ENCODE assay signal across 8 mouse cellular contexts in the genomic region with DNA sequence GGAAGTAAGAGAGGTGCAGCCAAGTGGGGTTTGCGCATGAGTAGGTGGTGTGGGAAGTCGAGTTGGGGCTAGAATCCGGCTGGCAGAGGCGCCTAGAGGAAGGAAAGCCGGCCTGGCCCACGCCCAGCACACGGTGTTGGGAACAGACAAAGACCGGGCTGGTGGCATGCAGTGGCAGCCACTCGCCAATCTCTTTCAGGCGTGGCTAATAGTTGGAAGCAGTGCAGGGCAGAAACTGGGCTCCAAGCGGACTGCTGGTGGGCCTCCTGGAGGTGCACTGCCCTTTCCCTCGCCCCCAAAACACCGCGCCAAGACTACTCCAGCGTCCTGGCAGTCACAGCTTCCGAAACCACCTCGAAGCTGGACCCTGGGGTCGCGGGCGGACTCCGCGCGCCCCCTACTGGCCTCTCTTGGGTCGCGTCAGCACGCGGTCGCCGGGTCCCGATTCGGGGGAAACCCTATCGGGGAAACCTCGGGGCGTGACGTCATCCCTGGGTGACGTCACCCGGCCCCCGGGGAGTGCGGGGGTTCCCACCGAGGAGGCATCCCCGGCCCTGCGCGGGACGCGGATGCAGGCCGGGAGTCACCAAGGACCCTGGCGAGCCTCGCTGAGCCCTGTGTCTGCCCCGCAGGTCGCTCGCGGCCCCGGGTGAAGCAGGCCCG. TPM values are rescaled to one million over a fixed set of nuclear protein-coding genes. Genes with fewer than 3 reads are reported as not detected.
DNase-seq lines count a peak whose midpoint lies in the region; ATAC-seq lines count a peak whose summit lies in the region.

No protein-coding gene starts in this region.

- H3K9ac ChIP-seq in forebrain, embryonic 14.5 days (ENCODE audit: low read length) = peak overlapping the region; percentile 87

- H3K4me2 ChIP-seq in forebrain, embryonic 14.5 days (ENCODE audit: low read length) = peak overlapping the region; percentile 100

- peak; percentile 67 for ATAC-seq in forebrain, embryonic 14.5 days

- H3K27me3 ChIP-seq in forebrain, embryonic 14.5 days (replicated peaks; ENCODE audit: control insufficient read depth, insufficient read depth, low read length) = no peaks in the 10 kb centered on the region

- H3K9me3 ChIP-seq in forebrain, embryonic 14.5 days (replicated peaks; ENCODE audit: control insufficient read depth, low read length) = no peaks in the 10 kb centered on the region

- H3K36me3 ChIP-seq in forebrain, embryonic 14.5 days (ENCODE audit: control insufficient read depth, insufficient read depth, low read length) = peaks cover 34% of the 10 kb centered on the region

- WGBS in forebrain, embryonic 14.5 days = under 1% methylated on average over 54 of the region's 54 CpGs

- peaks cover 51% of the 10 kb centered on the region for H3K4me1 ChIP-seq in forebrain, embryonic 14.5 days (ENCODE audit: control insufficient read depth, insufficient read depth, low read length)

- peak; percentile 87 for DNase-seq in MN1 (ENCODE audit: low spot score)
- DNase-seq in cerebellum, adult 11 months = peak; percentile 78
- peak; percentile 90 for DNase-seq in forebrain, embryonic 14.5 days (ENCODE audit: low spot score)
- peak; percentile 88 to 91 for DNase-seq in heart, postnatal 36 days
- DNase-seq in layer of hippocampus, postnatal 14 days (ENCODE audit: low spot score in 2 of 2) = peak; percentile 88 to 92
- peak; percentile 85 for DNase-seq in lung, postnatal 25 days (ENCODE audit: low spot score)
- DNase-seq in retina, embryonic 14.5 days (ENCODE audit: low spot score) = peak; percentile 92
- peak; percentile 80 for DNase-seq in urinary bladder, adult 2 months (ENCODE audit: low spot score)

- H3K4me3 ChIP-seq in forebrain, embryonic 14.5 days (ENCODE audit: low read depth, low read length) = peak overlapping the region; percentile 48

- intact Hi-C loops in heart, postnatal 36 days (cut with DNase I) = loop anchor here (1.0 kb wide), 2 partner anchors 53 to 66 kb away; no protein-coding TSS in a partner anchor

- peak overlapping the region; percentile 92 for H3K27ac ChIP-seq in forebrain, embryonic 14.5 days (ENCODE audit: low read depth, low read length)

RNA-seq across cellular contexts. Expression of a gene that starts 7.2 kb away (rescaled TPM):
- polyA plus RNA-seq in forebrain, embryonic 14.5 days (2014; fragmentation: Nextera tagmentation; extraction: Ambion mirVana) = 6.7 and 7.4 TPM in 2 replicates
- total RNA-seq in heart, postnatal 36 days (2021) = under 1 TPM; 0.58 to 0.70 TPM
- 10 to 100 TPM; 89.9 to 92.7 TPM for total RNA-seq in layer of hippocampus, postnatal 14 days (2021)
- 3.5 and 3.8 TPM in 2 replicates for polyA plus RNA-seq in urinary bladder, adult 2 months (2012; rRNA removed)

RNA-seq across cellular contexts. Expression of a gene that starts 16.6 kb away (rescaled TPM):
- 396 and 523 TPM in 2 replicates for polyA plus RNA-seq in forebrain, embryonic 14.5 days (2014; fragmentation: Nextera tagmentation; extraction: Ambion mirVana)
- 1 to 10 TPM; 9.4 to 9.6 TPM for total RNA-seq in heart, postnatal 36 days (2021)
- 100 to 1,000 TPM; 335 to 353 TPM for total RNA-seq in layer of hippocampus, postnatal 14 days (2021)
- polyA plus RNA-seq in urinary bladder, adult 2 months (2012; rRNA removed) = 43.0 and 45.3 TPM in 2 replicates

RNA-seq across cellular contexts. Expression of a gene that starts 26.4 kb away (rescaled TPM):
- polyA plus RNA-seq in forebrain, embryonic 14.5 days (2014; fragmentation: Nextera tagmentation; extraction: Ambion mirVana) = 25.0 and 28.9 TPM in 2 replicates
- 10 to 100 TPM; 17.6 to 18.1 TPM for total RNA-seq in heart, postnatal 36 days (2021)
- 10 to 100 TPM; 74.2 to 76.8 TPM for total RNA-seq in layer of hippocampus, postnatal 14 days (2021)
- polyA plus RNA-seq in urinary bladder, adult 2 months (2012; rRNA removed) = 37.4 and 42.4 TPM in 2 replicates

RNA-seq across cellular contexts. Expression of a gene that starts 42.2 kb away (rescaled TPM):
- polyA plus RNA-seq in forebrain, embryonic 14.5 days (2014; fragmentation: Nextera tagmentation; extraction: Ambion mirVana) = 124 and 127 TPM in 2 replicates
- total RNA-seq in heart, postnatal 36 days (2021) = 10 to 100 TPM; 49.3 to 49.9 TPM
- 10 to 100 TPM; 69.4 to 78.9 TPM for total RNA-seq in layer of hippocampus, postnatal 14 days (2021)
- 382 and 383 TPM in 2 replicates for polyA plus RNA-seq in urinary bladder, adult 2 months (2012; rRNA removed)

RNA-seq across cellular contexts. Expression of a gene that starts 44.7 kb away (rescaled TPM):
- not detected in 2 replicates for polyA plus RNA-seq in forebrain, embryonic 14.5 days (2014; fragmentation: Nextera tagmentation; extraction: Ambion mirVana)
- not detected for total RNA-seq in heart, postnatal 36 days (2021)
- total RNA-seq in layer of hippocampus, postnatal 14 days (2021) = under 1 TPM; 0.32 to 0.69 TPM
- 0.06 and 0.07 TPM in 2 replicates for polyA plus RNA-seq in urinary bladder, adult 2 months (2012; rRNA removed)

Comparison
In these comparisons a context has a peak if more than half of its experiments do, and no peak if none do; other contexts are left out.
1. Peak in every context shown above with its lines: DNase-seq, ATAC-seq, H3K4me3 ChIP-seq and H3K27ac ChIP-seq.
2. RNA of a gene that starts 7.2 kb away (total RNA-seq): 89.9 to 92.7 TPM in layer of hippocampus, postnatal 14 days; 0.58 to 0.70 TPM in heart, postnatal 36 days; every median in the first group is over 10 times any median in the second.
3. RNA of a gene that starts 16.6 kb away (total RNA-seq): 335 to 353 TPM in layer of hippocampus, postnatal 14 days; 9.4 to 9.6 TPM in heart, postnatal 36 days; every median in the first group is over 10 times any median in the second.